Comparison of ENCODE assay signal across 31 mouse cellular contexts in genomic region chr2:10133941-10134340, GRCm38 (mm10). TPM values are rescaled to one million over a fixed set of nuclear protein-coding genes. Genes with fewer than 3 reads are reported as not detected.
A peak's percentile ranks its signal among the peaks of the same experiment; 100 is the strongest.
DNase-seq lines count a peak whose midpoint lies in the region; ATAC-seq and TF ChIP-seq lines count a peak whose summit lies in the region.
"Had no signal": no experiment of that assay in that cellular context is flagged by ENCODE, and none has a peak within 500 bp of the region (broad histone marks: within the 10 kb centered on the region; RNA-seq: fewer than 3 reads in every experiment).

No protein-coding gene starts in this region.

- H3K27me3 ChIP-seq in liver, adult 2 months (ENCODE audit: control insufficient read depth, insufficient read depth, low read length), result no peaks in the 10 kb centered on the region
- H3K27me3 ChIP-seq in liver, embryonic 13.5 days, result no peaks in the 10 kb centered on the region
- H3K27me3 ChIP-seq in liver, embryonic 16.5 days (ENCODE audit: control insufficient read depth, insufficient read depth, low read depth, low read length), result no peaks in the 10 kb centered on the region
- H3K27me3 ChIP-seq: CH12.LX; embryonic facial prominence, embryonic 13.5 days; forebrain, embryonic 12.5 days; forebrain, embryonic 15.5 days; heart, embryonic 12.5 days; heart, embryonic 15.5 days; hindbrain, embryonic 13.5 days had no signal

- intact Hi-C loops in left cerebral cortex, postnatal 36 days (cut with DNase I), result no loop called here

- no peak overlapping the region for H3K4me2 ChIP-seq in liver, embryonic 13.5 days
- H3K4me2 ChIP-seq in liver, embryonic 16.5 days (ENCODE audit: low read depth, low read length), result no peak overlapping the region
- H3K4me2 ChIP-seq: embryonic facial prominence, embryonic 13.5 days; forebrain, embryonic 12.5 days; forebrain, embryonic 15.5 days; heart, embryonic 12.5 days; heart, embryonic 15.5 days; hindbrain, embryonic 13.5 days had no signal

- no peak overlapping the region for H3K4me3 ChIP-seq in liver, adult 2 months (ENCODE audit: insufficient read depth, low read depth, low read length)
- H3K4me3 ChIP-seq in liver, embryonic 13.5 days (replicated peaks), result no peak overlapping the region
- H3K4me3 ChIP-seq in liver, embryonic 16.5 days (ENCODE audit: low read depth, low read length), result no peak overlapping the region
- H3K4me3 ChIP-seq: embryonic facial prominence, embryonic 10.5 days; embryonic facial prominence, embryonic 13.5 days; erythroblast, embryonic 14.5 days; forebrain, embryonic 12.5 days; forebrain, embryonic 15.5 days; heart, embryonic 12.5 days; heart, embryonic 15.5 days; hindbrain, embryonic 10.5 days; hindbrain, embryonic 13.5 days had no signal

- H3K4me1 ChIP-seq in liver, adult 2 months (ENCODE audit: control insufficient read depth, insufficient read depth, low read length), result peaks cover 21% of the 10 kb centered on the region
- H3K4me1 ChIP-seq in liver, embryonic 13.5 days (replicated peaks), result 0 out of 2 replicates have a peak, but pooled peaks cover 4% of the 10 kb centered on the region
- H3K4me1 ChIP-seq in liver, embryonic 16.5 days (ENCODE audit: control insufficient read depth, low read depth, low read length), result no peaks in the 10 kb centered on the region; the same call in 1 of the 2 replicates
- H3K4me1 ChIP-seq: embryonic facial prominence, embryonic 10.5 days; embryonic facial prominence, embryonic 13.5 days; forebrain, embryonic 12.5 days; forebrain, embryonic 15.5 days; heart, embryonic 12.5 days; heart, embryonic 15.5 days; hindbrain, embryonic 10.5 days; hindbrain, embryonic 13.5 days had no signal

- peak; percentile 93 for DNase-seq in liver, adult 2 months (ENCODE audit: extremely low read depth, low read depth, low spot score)
- no peak for DNase-seq in liver, embryonic 13.5 days
- no peak for DNase-seq in Muller cell, postnatal 12 days (ENCODE audit: inconsistent ontology term)
- DNase-seq in left cerebral cortex, postnatal 36 days (ENCODE audit: low spot score in 2 of 2), result no peak
- DNase-seq: adrenal gland, adult 8-10 months; adrenal gland, postnatal 25 days; B cell, adult 2 months; cerebellum, adult 11-12 months; cerebellum, adult 8-10 months; cerebellum, postnatal 10 days; cerebellum, postnatal 36 days; embryo, embryonic 11 days; gastrocnemius, postnatal 25 days; heart, adult 18-20 months; heart, postnatal 10 days; heart, postnatal 36 days had no signal

- no peaks in the 10 kb centered on the region for H3K36me3 ChIP-seq in liver, adult 2 months (ENCODE audit: control insufficient read depth, insufficient read depth, low read length)
- H3K36me3 ChIP-seq in liver, embryonic 13.5 days, result no peaks in the 10 kb centered on the region
- H3K36me3 ChIP-seq in liver, embryonic 16.5 days (ENCODE audit: control insufficient read depth, insufficient read depth), result no peaks in the 10 kb centered on the region
- H3K36me3 ChIP-seq: embryonic facial prominence, embryonic 10.5 days; embryonic facial prominence, embryonic 13.5 days; forebrain, embryonic 12.5 days; forebrain, embryonic 15.5 days; G1E; heart, embryonic 12.5 days; heart, embryonic 15.5 days; hindbrain, embryonic 10.5 days; hindbrain, embryonic 13.5 days had no signal

- ATAC-seq in liver, embryonic 13.5 days (ENCODE audit: low read depth), result peak; percentile 60
- ATAC-seq in liver, embryonic 16.5 days (ENCODE audit: low read depth), result peak; percentile 74
- ATAC-seq in monocyte, adult 5-6 weeks (replicated peaks; ENCODE audit: insufficient number of reproducible peaks, low FRiP score, low TSS enrichment, poor library complexity, severe bottlenecking), result no peak
- ATAC-seq: activated CD4-positive, CD25-positive, alpha-beta regulatory T cell, adult 4 months; forebrain, embryonic 15.5 days; hindbrain, postnatal 0 days had no signal

- H3K79me2 ChIP-seq in liver, adult 2 months (ENCODE audit: control insufficient read depth, insufficient read depth, low read length), result no peaks in the 10 kb centered on the region; the same call in 1 of the 2 replicates

- no peaks in the 10 kb centered on the region for H3K9me3 ChIP-seq in liver, embryonic 13.5 days (replicated peaks)
- no peaks in the 10 kb centered on the region for H3K9me3 ChIP-seq in liver, embryonic 16.5 days (replicated peaks; ENCODE audit: control insufficient read depth, low read length)
- H3K9me3 ChIP-seq: embryonic facial prominence, embryonic 10.5 days; embryonic facial prominence, embryonic 13.5 days; forebrain, embryonic 12.5 days; forebrain, embryonic 15.5 days; G1E; heart, embryonic 12.5 days; heart, embryonic 15.5 days; hindbrain, embryonic 10.5 days; hindbrain, embryonic 13.5 days had no signal

- no peak overlapping the region for H3K9ac ChIP-seq in liver, adult 2 months (ENCODE audit: low read depth, low read length)
- no peak overlapping the region for H3K9ac ChIP-seq in liver, embryonic 13.5 days
- no peak overlapping the region for H3K9ac ChIP-seq in liver, embryonic 16.5 days (ENCODE audit: low read depth, low read length)
- H3K9ac ChIP-seq: embryonic facial prominence, embryonic 13.5 days; forebrain, embryonic 12.5 days; forebrain, embryonic 15.5 days; heart, embryonic 12.5 days; heart, embryonic 15.5 days; hindbrain, embryonic 13.5 days had no signal

- H3K27ac ChIP-seq in liver, adult 2 months (replicated peaks; ENCODE audit: insufficient read depth, low read depth, low read length), result no peak overlapping the region
- H3K27ac ChIP-seq in liver, embryonic 13.5 days, result no peak overlapping the region
- H3K27ac ChIP-seq in liver, embryonic 16.5 days (ENCODE audit: low read length), result no peak overlapping the region
- H3K27ac ChIP-seq: embryonic facial prominence, embryonic 10.5 days; embryonic facial prominence, embryonic 13.5 days; forebrain, embryonic 12.5 days; forebrain, embryonic 15.5 days; heart, embryonic 15.5 days; hindbrain, embryonic 10.5 days; hindbrain, embryonic 13.5 days; hindbrain, postnatal 0 days had no signal

- no peak for TF ChIP-seq CTCF in liver, adult 2 months (IDR thresholded peaks at IDR 0.05; ENCODE audit: low read depth, low read length)

- no peak for TF ChIP-seq POLR2A in liver, adult 2 months (IDR thresholded peaks at IDR 0.05; ENCODE audit: extremely low read depth, insufficient read depth, low read length)

- WGBS in liver, adult 2 months, result 18% methylated on average over 6 of the region's 6 CpGs
- 52% methylated on average over 6 of the region's 6 CpGs for WGBS in liver, embryonic 13.5 days (ENCODE audit: insufficient replicate concordance)
- 51% methylated on average over 6 of the region's 6 CpGs for WGBS in liver, embryonic 16.5 days (ENCODE audit: insufficient replicate concordance)

RNA-seq across cellular contexts. Expression of gene Itih2, which starts 2.7 kb away (rescaled TPM):
- 677 and 1,125 TPM in 2 replicates for total RNA-seq in liver, adult 2 months (2014; rRNA removed)
- polyA plus RNA-seq in liver, adult 2 months (2012; rRNA removed), result 409 and 422 TPM in 2 replicates
- 224 and 305 TPM in 2 replicates for polyA plus RNA-seq in liver, embryonic 13.5 days (2015; fragmentation: Nextera tagmentation; extraction: Ambion mirVana)
- polyA plus RNA-seq in liver, embryonic 16.5 days (2015; fragmentation: Nextera tagmentation; extraction: Ambion mirVana), result 405 and 429 TPM in 2 replicates
- not detected in 3 replicates for total RNA-seq in monocyte, adult 5-6 weeks (2017)
- 1 to 10 TPM; 1.9 to 3.6 TPM for total RNA-seq in left cerebral cortex, postnatal 36 days (2021)
- total RNA-seq: CH12.LX had no signal
- polyA plus RNA-seq: activated CD4-positive, CD25-positive, alpha-beta regulatory T cell, adult 4 months; G1E had no signal

RNA-seq across cellular contexts. Expression of gene Itih5, which starts 19.4 kb away (rescaled TPM):
- 7.4 and 7.8 TPM in 2 replicates for total RNA-seq in liver, adult 2 months (2014; rRNA removed)
- polyA plus RNA-seq in liver, adult 2 months (2012; rRNA removed), result 1.9 and 4.6 TPM in 2 replicates
- polyA plus RNA-seq in liver, embryonic 13.5 days (2015; fragmentation: Nextera tagmentation; extraction: Ambion mirVana), result 3.5 and 4.4 TPM in 2 replicates
- 3.2 and 4.0 TPM in 2 replicates for polyA plus RNA-seq in liver, embryonic 16.5 days (2015; fragmentation: Nextera tagmentation; extraction: Ambion mirVana)
- 1.7 to 10.9 TPM (median 3.0 TPM) in 3 replicates for total RNA-seq in monocyte, adult 5-6 weeks (2017)
- total RNA-seq in left cerebral cortex, postnatal 36 days (2021), result 10 to 100 TPM; 12.1 to 15.0 TPM
- polyA plus RNA-seq: erythroblast, embryonic 14.5 days; G1E had no signal

RNA-seq across cellular contexts. Expression of gene Kin, which starts 53.5 kb away (rescaled TPM):
- 5.2 and 7.7 TPM in 2 replicates for total RNA-seq in liver, adult 2 months (2014; rRNA removed)
- polyA plus RNA-seq in liver, adult 2 months (2012; rRNA removed), result 1.3 and 1.9 TPM in 2 replicates
- polyA plus RNA-seq in liver, embryonic 13.5 days (2015; fragmentation: Nextera tagmentation; extraction: Ambion mirVana), result 19.6 and 22.1 TPM in 2 replicates
- 13.5 and 13.8 TPM in 2 replicates for polyA plus RNA-seq in liver, embryonic 16.5 days (2015; fragmentation: Nextera tagmentation; extraction: Ambion mirVana)
- total RNA-seq in monocyte, adult 5-6 weeks (2017), result 49.3 to 54.7 TPM (median 51.6 TPM) in 3 replicates
- total RNA-seq in left cerebral cortex, postnatal 36 days (2021), result 10 to 100 TPM; 10.8 to 13.6 TPM

RNA-seq across cellular contexts. Expression of gene Atp5c1, which starts 53.6 kb away (rescaled TPM):
- total RNA-seq in liver, adult 2 months (2014; rRNA removed), result 559 and 593 TPM in 2 replicates
- 314 and 324 TPM in 2 replicates for polyA plus RNA-seq in liver, adult 2 months (2012; rRNA removed)
- polyA plus RNA-seq in liver, embryonic 13.5 days (2015; fragmentation: Nextera tagmentation; extraction: Ambion mirVana), result 409 and 441 TPM in 2 replicates
- polyA plus RNA-seq in liver, embryonic 16.5 days (2015; fragmentation: Nextera tagmentation; extraction: Ambion mirVana), result 297 and 315 TPM in 2 replicates
- total RNA-seq in monocyte, adult 5-6 weeks (2017), result 263 to 377 TPM (median 356 TPM) in 3 replicates
- 100 to 1,000 TPM; 247 to 250 TPM for total RNA-seq in left cerebral cortex, postnatal 36 days (2021)

Comparison
In these comparisons a context has a peak if more than half of its experiments do, and no peak if none do; other contexts are left out.
1. RNA of gene Itih2, which starts 2.7 kb away (total RNA-seq): 677 to 1,125 TPM in liver, adult 2 months; 1.9 to 3.6 TPM in left cerebral cortex, postnatal 36 days and not detected in monocyte, adult 5-6 weeks; every median in the first group is over 100 times any median in the second.